In genomic region chr9:86514390-86514789, GRCm38 (mm10) we compare ENCODE assay signal across 21 mouse cellular contexts. TPM values are rescaled to one million over a fixed set of nuclear protein-coding genes. Genes with fewer than 3 reads are reported as not detected.
DNase-seq lines count a peak whose midpoint lies in the region; ATAC-seq and TF ChIP-seq lines count a peak whose summit lies in the region.
"Had no signal": no experiment of that assay in that cellular context is flagged by ENCODE, and none has a peak within 500 bp of the region (broad histone marks: within the 10 kb centered on the region; RNA-seq: fewer than 3 reads in every experiment).

No protein-coding gene starts in this region.

- peaks cover 11% of the 10 kb centered on the region for H3K36me3 ChIP-seq in intestine, embryonic 16.5 days (ENCODE audit: control insufficient read depth, insufficient read depth, low read length)
- peaks cover 11% of the 10 kb centered on the region; the same call in 1 of the 2 replicates for H3K36me3 ChIP-seq in intestine, embryonic 15.5 days
- peaks cover 33% of the 10 kb centered on the region for H3K36me3 ChIP-seq in intestine, postnatal 0 days (ENCODE audit: control insufficient read depth, insufficient read depth)

- peak; percentile 86 for DNase-seq in heart, adult 11 months
- DNase-seq in heart, postnatal 25 days (ENCODE audit: low spot score), result no peak
- DNase-seq: adrenal gland, adult 2 months; adrenal gland, postnatal 10 days; adrenal gland, postnatal 25 days; cerebellum, adult 11 months; cerebellum, adult 18-20 months; cerebellum, adult 8-10 months; cerebellum, adult 9-11 months; cerebellum, postnatal 14 days; cerebellum, postnatal 36 days had no signal

- H3K4me2 ChIP-seq in intestine, embryonic 16.5 days (ENCODE audit: low read depth, low read length), result no peak overlapping the region
- no peak overlapping the region for H3K4me2 ChIP-seq in intestine, embryonic 15.5 days (replicated peaks)
- no peak overlapping the region for H3K4me2 ChIP-seq in intestine, postnatal 0 days (replicated peaks; ENCODE audit: low read depth)
- H3K4me2 ChIP-seq: embryonic facial prominence, embryonic 13.5 days; embryonic facial prominence, embryonic 15.5 days; forebrain, embryonic 12.5 days had no signal

- no peaks in the 10 kb centered on the region for H3K9me3 ChIP-seq in intestine, embryonic 16.5 days (ENCODE audit: control insufficient read depth, low read length)
- no peaks in the 10 kb centered on the region for H3K9me3 ChIP-seq in intestine, embryonic 15.5 days
- H3K9me3 ChIP-seq in intestine, postnatal 0 days (ENCODE audit: control insufficient read depth), result no peaks in the 10 kb centered on the region
- H3K9me3 ChIP-seq: embryonic facial prominence, embryonic 13.5 days; embryonic facial prominence, embryonic 15.5 days; forebrain, embryonic 10.5 days; forebrain, embryonic 12.5 days had no signal

- H3K27ac ChIP-seq in intestine, embryonic 16.5 days (ENCODE audit: low read length), result no peak overlapping the region
- no peak overlapping the region for H3K27ac ChIP-seq in intestine, embryonic 15.5 days
- no peak overlapping the region for H3K27ac ChIP-seq in intestine, postnatal 0 days (ENCODE audit: low read depth, low read length)
- H3K27ac ChIP-seq: embryonic facial prominence, embryonic 13.5 days; embryonic facial prominence, embryonic 15.5 days; forebrain, embryonic 10.5 days; forebrain, embryonic 12.5 days had no signal

- WGBS in intestine, embryonic 16.5 days, result 79% methylated on average over 3 of the region's 3 CpGs
- 77% methylated on average over 3 of the region's 3 CpGs for WGBS in intestine, embryonic 15.5 days
- WGBS in intestine, postnatal 0 days, result 57% methylated on average over 3 of the region's 3 CpGs

- H3K27me3 ChIP-seq in intestine, embryonic 16.5 days (replicated peaks; ENCODE audit: control insufficient read depth, insufficient read depth, low read length), result no peaks in the 10 kb centered on the region
- H3K27me3 ChIP-seq in intestine, embryonic 15.5 days (replicated peaks), result no peaks in the 10 kb centered on the region
- H3K27me3 ChIP-seq in intestine, postnatal 0 days (replicated peaks; ENCODE audit: control insufficient read depth, insufficient read depth, low read length), result no peaks in the 10 kb centered on the region
- H3K27me3 ChIP-seq: embryonic facial prominence, embryonic 13.5 days; embryonic facial prominence, embryonic 15.5 days; forebrain, embryonic 12.5 days had no signal

- TF ChIP-seq CTCF in intestine, postnatal 0 days (IDR thresholded peaks at IDR 0.05; ENCODE audit: low read depth), result no peak

- no peak overlapping the region for H3K4me3 ChIP-seq in intestine, embryonic 16.5 days (ENCODE audit: low read length)
- H3K4me3 ChIP-seq in intestine, embryonic 15.5 days (replicated peaks), result no peak overlapping the region
- no peak overlapping the region for H3K4me3 ChIP-seq in intestine, postnatal 0 days (ENCODE audit: low read depth, low read length)
- H3K4me3 ChIP-seq: embryonic facial prominence, embryonic 13.5 days; embryonic facial prominence, embryonic 15.5 days; erythroblast, embryonic 14.5 days; forebrain, embryonic 10.5 days; forebrain, embryonic 12.5 days had no signal

- intact Hi-C loops in heart, postnatal 25 days (cut with DNase I), result no loop called here

- no peaks in the 10 kb centered on the region for H3K4me1 ChIP-seq in intestine, embryonic 16.5 days (ENCODE audit: control insufficient read depth, insufficient read depth, low read length)
- no peaks in the 10 kb centered on the region for H3K4me1 ChIP-seq in intestine, embryonic 15.5 days (replicated peaks)
- no peaks in the 10 kb centered on the region for H3K4me1 ChIP-seq in intestine, postnatal 0 days (replicated peaks; ENCODE audit: control insufficient read depth, insufficient read depth, low read length)
- H3K4me1 ChIP-seq: embryonic facial prominence, embryonic 13.5 days; embryonic facial prominence, embryonic 15.5 days; forebrain, embryonic 10.5 days; forebrain, embryonic 12.5 days had no signal

- H3K9ac ChIP-seq in intestine, embryonic 16.5 days (ENCODE audit: low read depth, low read length), result no peak overlapping the region
- no peak overlapping the region for H3K9ac ChIP-seq in intestine, embryonic 15.5 days
- no peak overlapping the region for H3K9ac ChIP-seq in intestine, postnatal 0 days (ENCODE audit: low read depth, low read length)
- H3K9ac ChIP-seq: embryonic facial prominence, embryonic 13.5 days; embryonic facial prominence, embryonic 15.5 days; forebrain, embryonic 12.5 days had no signal

- peak; percentile 56; the same call in 1 of the 2 replicates for ATAC-seq in intestine, embryonic 16.5 days
- no peak for ATAC-seq in intestine, embryonic 15.5 days
- peak; percentile 75 for ATAC-seq in intestine, postnatal 0 days
- no peak for ATAC-seq in megakaryocyte progenitor cell, adult 5-6 weeks (replicated peaks; ENCODE audit: poor library complexity)
- ATAC-seq: forebrain, embryonic 14.5 days had no signal

RNA-seq across cellular contexts. Expression of gene Dop1a, which starts 47.4 kb away (rescaled TPM):
- 10 to 100 TPM; 18.6 to 20.6 TPM for total RNA-seq in heart, postnatal 25 days (2021)
- polyA plus RNA-seq in intestine, embryonic 16.5 days (2015; fragmentation: Nextera tagmentation; extraction: Ambion mirVana), result 9.9 and 10.5 TPM in 2 replicates
- polyA plus RNA-seq in intestine, embryonic 15.5 days (2015; fragmentation: Nextera tagmentation; extraction: Ambion mirVana), result 11.0 and 12.0 TPM in 2 replicates
- polyA plus RNA-seq in intestine, postnatal 0 days (2015; fragmentation: Nextera tagmentation; extraction: Ambion mirVana), result 10.0 and 11.1 TPM in 2 replicates
- total RNA-seq in megakaryocyte progenitor cell, adult 5-6 weeks (2015), result 19.3 and 32.3 TPM in 2 replicates
- total RNA-seq in megakaryocyte progenitor cell, adult 5-6 weeks (2017), result 13.7 and 19.1 TPM in 2 replicates

RNA-seq across cellular contexts. Expression of gene Ube2cbp, which starts 49.6 kb away (rescaled TPM):
- 1 to 10 TPM; 1.1 to 1.7 TPM for total RNA-seq in heart, postnatal 25 days (2021)
- 4.0 and 4.7 TPM in 2 replicates for polyA plus RNA-seq in intestine, embryonic 16.5 days (2015; fragmentation: Nextera tagmentation; extraction: Ambion mirVana)
- 4.5 and 5.1 TPM in 2 replicates for polyA plus RNA-seq in intestine, embryonic 15.5 days (2015; fragmentation: Nextera tagmentation; extraction: Ambion mirVana)
- 1.6 and 2.1 TPM in 2 replicates for polyA plus RNA-seq in intestine, postnatal 0 days (2015; fragmentation: Nextera tagmentation; extraction: Ambion mirVana)
- total RNA-seq in megakaryocyte progenitor cell, adult 5-6 weeks (2015), result 3.9 and 5.2 TPM in 2 replicates
- total RNA-seq in megakaryocyte progenitor cell, adult 5-6 weeks (2017), result 2.9 and 4.0 TPM in 2 replicates
- polyA plus RNA-seq: erythroblast, embryonic 14.5 days had no signal

RNA-seq across cellular contexts. Expression of gene Pgm3, which starts 57.3 kb away (rescaled TPM):
- 1 to 10 TPM; 7.0 to 7.5 TPM for total RNA-seq in heart, postnatal 25 days (2021)
- 49.1 and 50.6 TPM in 2 replicates for polyA plus RNA-seq in intestine, embryonic 16.5 days (2015; fragmentation: Nextera tagmentation; extraction: Ambion mirVana)
- polyA plus RNA-seq in intestine, embryonic 15.5 days (2015; fragmentation: Nextera tagmentation; extraction: Ambion mirVana), result 40.6 and 42.4 TPM in 2 replicates
- polyA plus RNA-seq in intestine, postnatal 0 days (2015; fragmentation: Nextera tagmentation; extraction: Ambion mirVana), result 84.4 and 85.0 TPM in 2 replicates
- total RNA-seq in megakaryocyte progenitor cell, adult 5-6 weeks (2015), result 27.0 and 31.0 TPM in 2 replicates
- total RNA-seq in megakaryocyte progenitor cell, adult 5-6 weeks (2017), result 25.1 and 31.6 TPM in 2 replicates

RNA-seq across cellular contexts. Expression of gene Rwdd2a, which starts 57.4 kb away (rescaled TPM):
- under 1 TPM; 0.39 to 0.59 TPM for total RNA-seq in heart, postnatal 25 days (2021)
- polyA plus RNA-seq in intestine, embryonic 16.5 days (2015; fragmentation: Nextera tagmentation; extraction: Ambion mirVana), result 2.9 and 3.0 TPM in 2 replicates
- polyA plus RNA-seq in intestine, embryonic 15.5 days (2015; fragmentation: Nextera tagmentation; extraction: Ambion mirVana), result 2.7 and 2.9 TPM in 2 replicates
- 5.8 and 6.5 TPM in 2 replicates for polyA plus RNA-seq in intestine, postnatal 0 days (2015; fragmentation: Nextera tagmentation; extraction: Ambion mirVana)
- total RNA-seq in megakaryocyte progenitor cell, adult 5-6 weeks (2015), result 4.9 and 6.3 TPM in 2 replicates
- 2.5 and 5.7 TPM in 2 replicates for total RNA-seq in megakaryocyte progenitor cell, adult 5-6 weeks (2017)
- polyA plus RNA-seq: erythroblast, embryonic 14.5 days had no signal

Comparison
In these comparisons a context has a peak if more than half of its experiments do, and no peak if none do; other contexts are left out.
1. ATAC-seq: peak in intestine, embryonic 16.5 days (single experiment) and intestine, postnatal 0 days (single experiment); none in intestine, embryonic 15.5 days (single experiment) and megakaryocyte progenitor cell, adult 5-6 weeks (single experiment).